Mouse (Mus musculus): ENCODE measurements at regions not wholly inside any gene's neighbourhood (a gene's known extent, or its start where the extent isn't known, plus 50 kb on each side); places are given as distances from the start of the nearest gene placed in this dataset.

GRCm38 (mm10) chr1:189107156-189107555 is 99.5 kb upstream of the Kctd3 start:
- TF ChIP-seq EP300 (IDR thresholded peaks at IDR 0.05; ENCODE audit: low read depth) (no peak), CTCF (IDR thresholded peaks at IDR 0.05; ENCODE audit: low read depth) (no peak)
